Mouse (Mus musculus): ENCODE measurements around the gene Dazl.

GRCm38 (mm10) chr17:50233956-50234355, 59.5 kb downstream of the Dazl start:
- TF ChIP-seq POLR2A (IDR thresholded peaks at IDR 0.05; ENCODE audit: borderline replicate concordance, low read depth, low read length) (no peak), CTCF (IDR thresholded peaks at IDR 0.05; ENCODE audit: low read depth, low read length) (no peak)
